Mouse (Mus musculus) brain, embryonic 14.5 days (tissue): ENCODE measurements around the gene Bola3. TPM values are rescaled to one million over a fixed set of nuclear protein-coding genes. Genes with fewer than 3 reads are reported as not detected.

Experiments used
- DNase-seq: peaks from one replicate; pipeline ENCODE4 v3.0.0-alpha.2; 2011; ENCODE audit warnings: low read depth
- CTCF ChIP-seq: fragments of 200-500 bp; IDR thresholded peaks from 2 replicates; pipeline ENCODE4 v1.5.1; 2012; ENCODE audit warnings: inconsistent platforms, mild to moderate bottlenecking, moderate library complexity, borderline replicate concordance; ENCODE audit not compliant: insufficient read depth, insufficient read length; ENCODE audit errors: extremely low read depth
- POLR2A ChIP-seq: fragments of 200-500 bp; IDR thresholded peaks from 2 replicates; pipeline ENCODE4 v1.6.1; 2012; ENCODE audit warnings: mild to moderate bottlenecking, inconsistent platforms, borderline replicate concordance; ENCODE audit not compliant: poor library complexity, insufficient read depth, insufficient read length, severe bottlenecking; ENCODE audit errors: extremely low read depth
- polyA plus RNA-seq: library from polyadenylated mRNA; depleted of rRNA; stranded (reverse); fragments of >200 nt; gene quantifications from 2 replicates; pipeline ENCODE4 v1.2.3, GENCODE M21; 2012; rRNA removed

The Bola3 gene
- polyA plus RNA-seq, 1 experiment: 18.9 TPM

GRCm38 (mm10) chr6:83405511-83406064, 56.6 kb downstream of the Bola3 start:
- TF ChIP-seq CTCF: no peak
- no peak for TF ChIP-seq POLR2A
- DNase-seq: no peak

DNA sequence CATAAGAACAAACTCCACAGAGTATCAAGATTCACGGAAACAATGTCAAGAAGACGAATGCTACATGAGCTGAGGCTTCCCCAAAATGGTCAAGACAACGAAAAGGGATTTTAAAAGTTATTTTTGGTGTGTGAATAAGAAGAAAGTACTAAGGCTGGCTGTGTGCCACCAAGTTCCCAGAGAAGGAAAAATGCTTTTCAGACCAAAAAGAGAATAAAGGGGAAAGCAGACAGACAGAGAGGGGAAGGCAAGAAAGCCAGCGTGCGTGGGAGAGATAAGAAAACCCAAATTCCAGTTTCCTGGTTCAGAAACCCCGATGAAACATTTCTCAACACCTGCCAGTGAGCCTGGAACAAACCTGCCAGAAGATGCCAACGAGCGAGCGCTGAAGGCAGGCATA, 59.6 kb downstream of the Bola3 start:
- no peak for TF ChIP-seq CTCF
- no peak for TF ChIP-seq POLR2A
- no peak for DNase-seq

Other genes with a start within 250 kb of the Bola3 start
- gene Ccdc142, start 247.5 kb upstream of the Bola3 start, polyA plus RNA-seq: 10.4 and 12.8 TPM in 2 replicates
- 10.3 and 11.6 TPM in 2 replicates for gene Gm42688, start 247.5 kb upstream of the Bola3 start, polyA plus RNA-seq
- gene Mrpl53, start 240.1 kb upstream of the Bola3 start, polyA plus RNA-seq: 99.0 and 142 TPM in 2 replicates
- gene Mogs, start 233.7 kb upstream of the Bola3 start, polyA plus RNA-seq: 45.3 and 63.1 TPM in 2 replicates
- gene Wbp1, start 227.6 kb upstream of the Bola3 start, polyA plus RNA-seq: 298 and 440 TPM in 2 replicates
- gene Ino80b, start 223.7 kb upstream of the Bola3 start, polyA plus RNA-seq: 43.4 and 47.9 TPM in 2 replicates
- 28.9 and 30.7 TPM in 2 replicates for gene Rtkn, start 213.7 kb upstream of the Bola3 start, polyA plus RNA-seq
- 21.2 and 31.4 TPM in 2 replicates for gene Wdr54, start 192.8 kb upstream of the Bola3 start, polyA plus RNA-seq
- gene 1700003E16Rik, start 192.7 kb upstream of the Bola3 start, polyA plus RNA-seq: 2.9 and 4.1 TPM in 2 replicates
- 217 and 252 TPM in 2 replicates for gene Dctn1, start 183.2 kb upstream of the Bola3 start, polyA plus RNA-seq
- 2.1 and 7.0 TPM in 2 replicates for gene Slc4a5, start 129.3 kb upstream of the Bola3 start, polyA plus RNA-seq
- 18.8 and 19.6 TPM in 2 replicates for gene Mthfd2, start 23.2 kb upstream of the Bola3 start, polyA plus RNA-seq
- 27.0 and 27.1 TPM in 2 replicates for gene Mob1a, start 23.1 kb upstream of the Bola3 start, polyA plus RNA-seq
- gene Tet3, start 109.9 kb downstream of the Bola3 start, polyA plus RNA-seq: 21.3 and 36.2 TPM in 2 replicates
- 66.6 and 91.6 TPM in 2 replicates for gene Dguok, start 157.8 kb downstream of the Bola3 start, polyA plus RNA-seq
- gene Actg2, start 187.1 kb downstream of the Bola3 start, polyA plus RNA-seq: 1.5 and 1.9 TPM in 2 replicates
- gene Stambp, start 223.6 kb downstream of the Bola3 start, polyA plus RNA-seq: 41.8 and 44.1 TPM in 2 replicates